Mouse (Mus musculus): ENCODE measurements around the gene C7. TPM values are rescaled to one million over a fixed set of nuclear protein-coding genes. Genes with fewer than 3 reads are reported as not detected.
"Not testable (repeated sequence)": the region's sequence is repeated elsewhere in the genome, so short reads cannot be mapped to it uniquely, and the experiment has no call there.

C7 gene
- under 1 TPM; 0.11 to 0.18 TPM for total RNA-seq (2021)
- long read RNA-seq, partial matches to known transcripts = 1 of 1 reads
- long read RNA-seq, other reads (novel, unspliced or antisense) = 0 of 1 reads

DNA sequence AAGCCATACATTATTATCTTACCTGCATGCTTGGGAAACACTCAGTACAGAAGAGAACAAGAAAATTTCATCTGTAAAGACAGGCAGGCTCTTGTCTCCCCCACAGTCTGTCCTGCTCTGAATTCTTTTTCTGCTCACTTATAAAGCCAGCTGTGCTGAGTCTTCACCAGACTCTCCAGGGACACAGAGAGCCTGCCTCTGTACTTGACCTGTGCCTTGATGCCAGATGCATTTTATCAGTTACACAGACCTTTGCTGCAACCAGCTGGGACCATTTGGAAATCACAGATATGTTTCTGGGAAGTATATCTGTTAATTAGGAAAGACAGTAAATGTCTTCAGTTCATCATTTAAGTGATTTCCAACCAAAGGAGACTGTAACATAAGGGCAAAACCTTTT is at the start of gene C7:
C7 (minus strand) TSS at position 106 of the 400 bp plus-strand sequence.
- no peak for DNase-seq (ENCODE audit: low spot score in 2 of 2)

DNA sequence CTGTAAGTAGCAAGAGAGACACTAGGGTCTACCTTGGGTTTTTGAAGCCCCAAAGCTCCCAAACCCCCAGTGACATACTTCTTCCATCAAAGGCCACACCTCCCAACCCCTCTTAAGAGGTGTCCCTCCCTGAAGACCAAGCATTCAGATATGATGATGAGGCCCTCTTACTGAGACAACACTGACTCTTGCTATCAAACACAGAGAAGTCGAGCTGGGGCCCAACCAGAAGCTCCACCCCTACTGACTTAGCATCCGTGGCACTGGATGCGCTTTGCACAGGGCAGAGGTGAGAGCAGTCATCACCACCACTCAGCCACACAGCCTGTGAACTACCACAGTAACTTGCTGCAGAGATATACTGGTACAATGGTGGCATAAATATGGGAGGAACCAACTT is 49.1 kb upstream of the C7 start:
- DNase-seq (ENCODE audit: low spot score in 2 of 2) = no peak

DNA sequence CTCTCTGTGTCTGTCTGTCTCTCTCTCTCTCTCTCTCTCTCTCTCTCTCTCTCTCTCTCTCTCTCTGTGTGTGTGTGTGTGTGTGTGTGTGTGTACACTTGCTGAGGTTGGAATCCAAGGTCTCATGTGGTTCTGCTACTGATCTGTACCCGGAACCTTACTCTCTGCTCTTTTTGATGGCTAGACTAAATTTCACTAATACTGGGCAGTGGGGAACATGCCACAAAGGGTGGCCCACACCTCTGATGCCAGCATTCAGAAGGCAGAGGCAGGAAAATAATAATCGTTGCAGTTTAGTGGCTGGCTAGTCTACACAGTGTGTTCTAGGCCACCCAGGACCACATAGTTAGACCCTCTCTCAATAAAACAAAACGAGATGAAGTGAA is 45.1 kb upstream of the C7 start:
- DNase-seq (ENCODE audit: low spot score in 2 of 2) = no peak

DNA sequence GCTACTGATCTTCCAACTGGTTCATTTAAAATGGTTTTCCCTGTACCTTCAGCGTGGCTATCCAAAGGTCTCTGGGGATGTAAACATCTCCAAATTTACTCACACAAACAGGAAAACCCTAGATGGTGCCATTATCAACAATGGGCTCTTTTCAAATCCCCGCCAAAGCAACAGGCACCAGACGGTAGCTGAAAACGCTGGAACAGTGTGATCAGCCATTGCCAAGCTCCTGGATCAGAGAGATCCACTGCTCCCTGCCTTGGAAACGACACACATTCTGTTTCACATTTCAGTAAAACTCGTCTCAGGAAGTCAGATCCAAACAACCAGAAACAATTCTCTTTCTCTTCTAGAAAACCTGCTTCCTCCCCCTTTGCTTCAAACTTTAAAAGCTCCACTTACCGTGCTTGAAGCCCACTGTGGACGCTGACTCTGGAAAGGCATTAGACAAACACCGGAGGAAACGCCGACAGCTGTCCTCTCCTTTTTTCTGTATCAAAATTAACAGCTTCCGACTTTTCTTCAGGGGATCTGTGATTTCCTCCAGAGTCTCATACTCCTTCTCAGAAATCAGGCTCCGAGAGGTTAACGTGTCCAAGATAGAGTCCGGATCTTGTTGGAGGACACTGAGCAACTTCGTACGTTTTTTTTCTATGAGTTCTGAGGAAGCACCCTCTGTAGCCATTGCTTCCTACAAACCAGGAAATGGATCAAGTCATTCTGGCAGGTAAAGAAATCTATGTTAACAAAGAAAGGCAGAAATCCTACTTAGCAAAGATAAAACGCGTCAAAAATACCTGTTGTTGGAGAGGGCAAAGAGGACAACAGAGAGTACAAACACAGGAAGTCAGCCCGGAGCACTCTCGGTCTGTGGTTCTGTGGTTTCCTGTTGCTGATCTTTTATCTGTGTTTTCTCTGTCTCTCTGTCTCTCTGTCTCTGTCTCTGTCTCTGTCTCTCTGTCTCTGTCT is 44.4 kb upstream of the C7 start, which contains the start of gene Card6:
Card6 (minus strand) TSS at position 854 of the 969 bp plus-strand sequence.
- peak; percentile 24 to 46 for DNase-seq (ENCODE audit: low spot score in 2 of 2)

DNA sequence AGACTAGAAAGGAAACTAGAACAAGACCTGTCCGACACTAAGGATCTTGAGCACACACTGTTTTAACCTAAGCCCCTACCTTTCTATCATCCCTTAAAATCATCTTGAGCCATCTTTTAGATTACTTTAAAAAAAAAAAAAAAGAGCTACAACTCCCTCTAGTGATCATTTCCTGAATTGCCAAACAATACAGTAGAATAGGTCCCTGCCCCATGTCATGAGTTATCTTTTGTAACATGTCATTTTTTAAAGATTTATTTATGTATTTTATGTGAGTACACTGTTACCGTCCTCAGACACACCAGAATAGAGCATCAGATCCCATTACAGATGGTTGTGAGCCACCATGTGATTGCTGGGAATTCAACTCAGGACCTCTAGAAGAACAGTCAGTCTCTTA is 42.8 kb upstream of the C7 start:
- DNase-seq (ENCODE audit: low spot score in 2 of 2) = no peak

DNA sequence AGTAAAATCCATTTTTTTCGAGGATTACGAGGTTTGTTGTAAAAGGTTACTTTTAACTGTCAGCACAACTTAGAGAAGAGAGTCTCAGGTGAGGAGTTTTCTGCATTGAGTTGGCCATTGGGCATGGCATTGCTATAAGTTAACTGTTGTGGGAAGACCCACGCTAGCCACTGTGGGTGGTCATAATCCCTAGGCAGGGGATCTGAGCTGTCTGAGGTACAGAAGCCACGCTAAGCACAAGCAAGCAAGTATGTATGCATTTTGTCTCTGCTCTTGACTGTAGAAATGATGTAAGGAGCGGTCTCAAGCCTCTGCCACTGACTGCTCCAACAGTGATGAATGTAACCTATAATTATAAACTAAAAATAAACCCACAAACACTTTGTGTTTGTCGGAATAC is 42.4 kb upstream of the C7 start:
- DNase-seq (ENCODE audit: low spot score in 2 of 2) = no peak

DNA sequence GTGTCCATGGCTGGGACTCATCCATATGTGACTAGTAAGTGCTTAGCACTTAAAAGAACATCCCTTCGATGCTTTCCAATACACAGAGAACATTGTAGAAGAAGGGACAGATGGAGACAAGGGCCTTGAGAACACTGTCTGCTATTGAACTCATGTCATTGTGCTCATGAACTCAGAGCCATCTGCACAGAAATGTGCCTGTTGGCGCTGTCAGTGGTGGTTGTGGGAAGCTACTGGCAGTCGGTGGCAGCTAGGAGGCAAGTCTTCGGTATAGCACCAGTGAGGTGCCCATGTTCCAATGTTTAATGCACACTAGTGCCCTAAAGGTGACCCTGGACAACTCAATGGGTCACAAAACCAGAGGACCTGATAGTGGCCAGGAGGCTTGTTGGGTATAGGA is 38.8 kb upstream of the C7 start:
- no peak for DNase-seq (ENCODE audit: low spot score in 2 of 2)

DNA sequence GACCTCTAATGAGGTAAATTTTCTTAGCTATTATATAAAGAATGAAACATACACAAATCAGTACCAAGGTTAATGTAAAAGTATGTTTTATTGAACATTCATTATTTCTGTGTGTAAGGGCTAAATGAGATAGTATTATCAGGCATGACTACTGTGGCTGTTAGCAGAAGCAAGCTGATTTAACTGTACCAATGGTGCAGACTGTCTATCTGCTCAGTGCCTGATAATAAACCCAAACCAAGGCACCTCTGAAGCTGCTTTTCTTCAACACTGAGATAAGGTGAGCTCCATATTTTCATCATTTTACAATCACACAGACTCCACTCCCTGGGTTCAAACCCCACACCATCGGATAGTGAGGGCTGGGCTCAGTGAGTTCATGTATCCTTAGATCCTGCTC is 33.8 kb upstream of the C7 start:
- DNase-seq (ENCODE audit: low spot score in 2 of 2) = no peak

DNA sequence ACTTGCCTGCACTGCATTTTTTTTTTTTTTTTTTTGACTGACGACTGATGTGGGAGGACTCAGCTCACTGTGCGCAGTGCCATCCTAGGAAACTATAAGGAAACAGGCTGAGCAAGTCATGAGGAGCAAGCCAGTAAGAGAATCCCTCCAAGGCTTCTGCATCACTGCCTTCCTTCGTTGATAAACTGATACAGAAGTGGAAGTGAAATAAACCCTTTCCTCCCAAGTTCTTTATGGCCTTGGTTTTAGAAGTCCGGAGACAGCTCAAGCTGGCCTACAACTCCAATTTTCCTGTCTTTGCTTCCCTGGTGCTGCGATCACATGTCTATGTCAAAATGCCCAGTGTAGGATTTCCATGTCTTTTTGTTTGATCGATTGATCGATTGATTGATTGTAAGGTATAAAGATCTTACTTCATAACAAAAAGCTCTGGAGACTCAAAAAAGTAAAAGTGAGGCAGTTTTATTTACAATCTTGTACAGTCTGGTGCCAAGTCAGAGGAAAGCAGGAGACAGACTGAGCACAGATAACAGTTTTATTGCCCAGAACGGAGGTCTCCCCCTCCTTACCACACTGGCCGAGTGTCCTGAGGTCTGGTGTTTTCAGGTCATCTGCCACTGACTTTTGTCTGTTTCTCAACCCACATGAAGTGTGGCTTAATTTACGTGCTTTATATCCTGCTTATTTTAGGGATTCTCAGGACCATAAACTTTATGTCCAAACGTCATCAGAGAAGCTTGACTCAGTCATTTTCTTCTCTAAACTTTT is 32.2 kb upstream of the C7 start:
- DNase-seq (ENCODE audit: low spot score in 2 of 2) = no peak

DNA sequence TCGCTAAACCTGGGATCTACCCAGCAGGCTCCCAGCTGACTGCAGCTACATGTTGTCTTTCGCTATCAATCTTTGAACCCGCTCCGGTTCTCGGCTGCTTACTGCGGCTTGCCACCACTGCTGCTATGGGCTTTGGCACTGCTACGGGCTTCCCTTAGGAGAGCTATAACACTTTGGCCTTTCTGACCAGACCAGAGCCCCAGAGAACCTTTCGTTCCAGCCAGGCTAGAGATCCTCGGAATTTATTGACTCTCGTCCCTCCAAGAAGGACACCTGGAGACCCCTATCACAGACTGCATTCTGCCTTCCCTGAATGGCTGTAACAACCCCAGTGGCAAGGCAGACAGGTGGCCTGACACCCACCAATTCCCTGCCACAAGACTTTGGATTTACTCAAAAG is 26.6 kb upstream of the C7 start:
- DNase-seq (ENCODE audit: low spot score in 2 of 2) = no peak

DNA sequence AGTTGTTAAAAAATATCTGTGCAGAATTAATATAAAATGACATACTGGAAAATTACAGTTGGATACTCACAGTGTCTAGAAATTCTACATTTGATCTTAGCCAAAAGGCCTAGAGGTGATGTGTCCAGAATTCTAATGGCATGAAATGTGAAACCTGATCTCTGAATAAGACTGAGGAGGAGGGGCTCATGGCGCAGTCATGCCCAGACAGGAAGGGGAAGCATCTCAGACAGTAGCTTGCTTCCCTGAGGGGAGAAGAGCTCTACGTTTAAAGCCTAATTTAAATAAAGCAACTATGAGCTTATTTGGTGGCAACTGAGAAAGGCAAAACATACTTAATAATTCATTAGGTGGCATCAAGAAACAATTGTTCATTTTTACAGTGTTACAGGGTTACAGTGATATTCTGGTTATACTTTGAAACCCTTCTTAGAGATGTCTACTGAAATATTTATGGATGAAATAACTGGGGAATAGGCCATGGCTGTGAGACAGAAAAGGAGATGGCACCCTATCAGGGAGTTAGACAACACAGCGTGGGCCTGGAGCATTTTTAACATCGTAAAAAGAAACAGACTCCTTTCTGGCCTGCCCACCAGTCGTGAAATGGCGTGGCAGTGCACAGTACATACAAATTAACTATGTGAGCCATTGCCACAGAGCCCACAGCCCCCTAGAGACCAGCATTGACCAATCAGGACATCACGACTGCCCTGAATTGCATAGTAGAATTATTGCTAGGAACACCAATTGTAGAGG is 25.5 kb upstream of the C7 start:
- DNase-seq (ENCODE audit: low spot score in 2 of 2) = no peak

DNA sequence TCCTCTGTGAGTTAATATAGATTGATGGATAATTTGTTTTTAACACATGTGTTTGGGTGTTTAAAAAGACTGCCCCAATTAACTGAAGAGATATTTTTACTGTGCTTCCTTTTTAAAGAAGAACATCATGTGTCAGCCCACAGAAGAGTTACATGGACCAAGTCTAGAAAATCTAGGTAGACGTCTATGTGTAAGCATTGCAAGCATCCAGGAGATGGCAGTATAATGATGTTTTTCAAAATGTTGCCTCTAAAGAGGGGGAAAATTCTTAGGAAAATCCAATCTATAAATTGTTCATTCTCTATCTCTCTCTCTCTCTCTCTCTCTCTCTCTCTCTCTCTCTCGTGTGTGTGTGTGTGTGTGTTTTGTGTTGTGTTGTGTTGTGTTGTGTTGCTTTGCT is 22.6 kb upstream of the C7 start:
- no peak for DNase-seq (ENCODE audit: low spot score in 2 of 2)

DNA sequence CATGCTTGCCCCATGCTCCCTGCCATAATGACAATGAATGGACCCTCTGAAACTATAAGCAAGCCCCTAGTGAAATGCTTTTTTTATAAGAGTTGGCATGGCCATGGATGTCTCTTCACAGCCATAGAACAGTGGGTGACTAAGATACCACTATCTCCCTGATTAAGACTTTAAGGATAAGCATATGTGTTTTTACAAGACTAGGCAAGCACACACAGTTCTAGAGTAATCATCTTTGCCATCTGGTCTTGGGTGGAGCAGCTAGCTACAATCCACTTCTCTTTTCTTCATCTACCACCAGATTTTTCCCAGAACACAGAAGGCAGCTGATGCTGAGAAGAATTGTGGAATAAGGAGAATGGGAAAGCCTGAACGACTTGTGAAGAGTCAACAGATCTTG is 17.7 kb upstream of the C7 start:
- DNase-seq (ENCODE audit: low spot score in 2 of 2) = no peak

DNA sequence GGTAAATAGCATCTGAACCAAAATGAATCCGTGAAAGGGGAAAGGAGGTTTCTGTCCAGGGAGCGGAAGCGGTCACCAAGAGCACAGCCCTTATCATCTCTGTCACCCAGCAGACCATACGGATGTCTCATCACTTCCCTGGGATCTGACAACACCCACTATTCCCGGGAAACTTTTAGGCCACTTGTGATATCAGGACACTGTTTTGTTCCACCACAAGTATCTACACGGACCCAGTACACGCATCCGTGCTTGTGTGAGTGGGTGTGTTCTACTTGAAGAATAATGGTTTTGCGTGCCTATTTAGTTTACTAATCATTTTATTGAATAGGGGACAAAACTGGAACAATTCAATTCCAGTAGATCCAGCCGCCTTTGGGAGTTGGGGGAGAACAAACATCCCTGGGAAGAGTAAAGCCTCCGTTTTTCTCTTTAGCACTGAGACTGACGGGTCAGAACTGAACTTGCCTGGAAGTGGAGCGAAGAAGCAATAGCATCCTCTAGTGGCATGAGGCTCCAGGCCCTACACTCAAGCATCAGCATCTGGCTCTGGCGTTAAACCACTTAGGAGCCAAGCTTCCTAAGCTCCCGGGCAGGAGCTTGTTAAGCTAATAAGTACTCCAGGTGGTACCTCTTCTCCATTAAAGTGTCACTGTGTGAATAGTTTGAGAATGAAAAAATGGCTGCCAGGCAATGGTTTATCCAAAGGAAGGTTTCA is 5.4 kb upstream of the C7 start:
- DNase-seq (ENCODE audit: low spot score in 2 of 2) = peak; percentile 36 to 51

DNA sequence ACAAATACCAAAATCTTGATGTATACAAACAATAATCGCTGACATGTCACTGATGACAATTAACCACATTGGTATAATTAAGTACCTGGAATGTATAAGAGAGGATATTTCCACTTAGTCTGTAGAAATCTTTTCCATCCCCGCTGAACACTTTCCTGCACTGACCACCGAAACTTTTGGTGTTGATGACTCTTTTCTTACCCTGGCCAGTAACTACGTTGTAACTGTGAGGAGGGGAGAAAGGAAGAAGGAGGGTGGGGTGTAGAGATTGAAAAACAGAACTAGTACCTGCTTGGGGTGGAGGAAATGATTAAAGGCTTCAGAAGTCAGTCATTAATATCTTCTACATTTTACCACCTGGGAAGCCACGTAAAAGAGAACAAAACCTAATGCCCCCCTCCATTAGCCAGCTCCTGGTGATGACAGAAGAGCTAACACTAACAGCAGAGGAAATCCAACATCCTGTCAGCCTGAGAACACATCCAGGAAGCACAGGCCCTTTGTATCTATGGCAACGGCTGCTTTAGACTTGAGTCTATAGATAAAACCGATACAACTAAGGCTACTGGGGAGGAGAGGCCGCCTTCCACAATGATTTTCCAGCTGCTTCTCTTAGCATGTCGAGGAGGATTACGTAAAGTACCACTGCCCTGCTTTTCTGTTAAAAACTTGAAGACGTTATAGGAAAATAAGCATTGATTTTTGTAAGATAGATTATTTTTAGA is 17.8 kb downstream of the C7 start:
- DNase-seq (ENCODE audit: low spot score in 2 of 2) = peak in 1 of 2 experiments; percentile 13

DNA sequence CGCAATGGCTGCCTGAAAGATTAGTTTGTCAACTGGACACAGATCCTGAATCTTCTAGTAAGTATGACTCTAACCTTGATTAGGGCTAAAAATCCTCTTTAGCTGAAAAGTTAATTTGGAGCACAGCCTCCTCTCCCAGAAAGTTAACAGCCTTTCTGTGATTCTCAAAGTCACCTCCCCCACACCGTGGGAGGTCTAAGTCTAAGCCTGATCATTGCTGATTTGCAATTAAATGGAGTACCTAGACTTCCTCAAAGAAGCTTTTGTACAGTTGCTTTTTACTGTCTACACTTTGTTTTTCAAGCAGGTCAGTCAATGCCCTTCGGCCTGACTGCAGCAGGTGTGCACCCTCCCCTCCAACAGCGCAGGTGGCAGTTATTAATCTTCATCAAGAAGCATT is 34.3 kb downstream of the C7 start:
- DNase-seq (ENCODE audit: low spot score in 2 of 2) = no peak

DNA sequence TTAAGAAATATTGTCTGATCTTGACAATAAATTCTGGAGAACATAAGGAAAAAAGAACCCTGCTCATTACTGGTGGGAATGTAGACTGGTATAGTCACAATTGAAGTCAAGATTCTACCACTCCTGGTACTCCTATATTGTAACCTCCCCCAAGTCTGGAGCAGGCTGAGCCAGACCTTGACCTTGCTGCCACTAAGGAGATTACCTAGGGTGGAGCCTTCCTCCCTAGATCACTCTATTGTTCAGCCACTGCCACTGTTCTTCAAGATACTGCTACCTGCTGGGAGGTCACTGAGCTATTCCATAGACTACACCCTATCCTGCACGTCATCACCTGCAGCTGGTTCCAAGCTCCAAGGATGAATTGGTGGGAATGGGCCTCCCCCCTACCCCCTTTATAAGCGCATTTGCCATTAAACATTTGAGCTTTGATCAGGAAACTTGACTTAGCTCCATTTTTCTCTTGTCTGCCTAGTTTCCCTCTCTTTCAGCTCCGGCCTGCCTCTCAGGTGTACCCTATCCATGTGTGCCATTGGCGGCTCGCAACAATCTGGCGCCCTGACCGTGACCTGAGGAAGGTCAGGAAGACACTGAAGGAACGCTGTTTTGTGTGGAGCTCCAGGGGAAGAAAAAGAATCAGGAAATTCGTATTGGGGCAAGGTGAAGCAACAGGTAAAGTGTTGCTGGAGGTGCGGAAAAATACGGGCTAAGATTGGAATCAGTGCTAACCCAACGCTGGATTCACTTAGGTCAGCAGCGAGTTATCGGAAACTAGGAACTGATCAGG is 39.9 kb downstream of the C7 start:
- DNase-seq (ENCODE audit: low spot score in 2 of 2) = not testable (repeated sequence)

DNA sequence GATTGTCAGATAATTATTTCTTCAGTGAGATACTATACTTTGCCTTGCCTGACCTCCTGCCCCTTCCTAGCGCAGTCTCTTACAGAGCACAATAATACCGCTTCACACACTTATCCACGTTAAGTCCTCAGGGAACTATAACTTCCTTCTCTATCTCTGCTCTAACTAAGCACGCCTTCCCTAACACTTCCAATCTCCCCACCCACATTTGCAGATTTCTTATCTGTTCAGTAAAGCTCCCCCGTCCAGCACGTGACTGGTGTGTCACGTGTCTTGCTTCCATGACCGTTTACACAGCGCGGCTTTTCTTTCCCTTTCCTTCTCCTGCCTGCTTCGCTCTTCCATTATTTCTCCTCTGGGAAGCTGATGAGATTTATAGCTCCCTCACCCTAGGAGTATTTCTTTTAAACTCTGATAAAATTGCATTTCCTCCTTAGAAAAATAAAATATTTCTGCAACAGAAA is 53.9 kb downstream of the C7 start:
- DNase-seq (ENCODE audit: low spot score in 2 of 2) = no peak

Data from layer of hippocampus, postnatal 10 days (tissue).